Mouse (Mus musculus) intestine, embryonic 16.5 days (tissue): ENCODE measurements around the gene Gm43720. TPM values are rescaled to one million over a fixed set of nuclear protein-coding genes. Genes with fewer than 3 reads are reported as not detected.
"Not testable (repeated sequence)": the region's sequence is repeated elsewhere in the genome, so short reads cannot be mapped to it uniquely, and the experiment has no call there.

ENCODE experiments used
- ATAC-seq: fragments of 200-750 bp; cut with Nextera tagmentation; 2 replicates; pipeline ENCODE4 v1.8.0; 2017; ENCODE audit warnings: moderate TSS enrichment, moderate library complexity
- H3K27ac ChIP-seq: fragments of 300-500 bp; sonication (generic); 2 replicates; pipeline ENCODE4 v1.5.1; 2014; ENCODE audit warnings: mild to moderate bottlenecking, low read length
- H3K27me3 ChIP-seq: fragments of 300-500 bp; sonication (generic); replicated peaks from 2 replicates; pipeline ENCODE4 v1.6.1; 2014; ENCODE audit warnings: low read length, control low read depth, mixed read lengths; ENCODE audit not compliant: control insufficient read depth, insufficient read depth
- H3K36me3 ChIP-seq: fragments of 300-500 bp; sonication (generic); 2 replicates; pipeline ENCODE4 v1.6.1; 2014; ENCODE audit warnings: low read length, control low read depth; ENCODE audit not compliant: control insufficient read depth, insufficient read depth
- H3K4me1 ChIP-seq: fragments of 300-500 bp; sonication (generic); 2 replicates; pipeline ENCODE4 v1.6.1; 2014; ENCODE audit warnings: low read length, control low read depth, mixed read lengths; ENCODE audit not compliant: control insufficient read depth, insufficient read depth
- H3K4me2 ChIP-seq: fragments of 300-500 bp; sonication (generic); 2 replicates; pipeline ENCODE4 v1.6.1; 2014; ENCODE audit warnings: low read depth, low read length, control low read depth
- H3K4me3 ChIP-seq: fragments of 300-500 bp; sonication (generic); 2 replicates; pipeline ENCODE4 v1.5.1; 2014; ENCODE audit warnings: mild to moderate bottlenecking, low read length
- H3K9ac ChIP-seq: fragments of 300-500 bp; sonication (generic); 2 replicates; pipeline ENCODE4 v1.6.1; 2014; ENCODE audit warnings: low read depth, low read length
- H3K9me3 ChIP-seq: fragments of 300-500 bp; sonication (generic); 2 replicates; pipeline ENCODE4 v1.6.1; 2016; ENCODE audit warnings: low read length, control low read depth; ENCODE audit not compliant: control insufficient read depth
- WGBS: fragments of 180-500 bp; shearing (Covaris S2); extraction: QIAGEN DNeasy Blood & Tissue Kit; methylation state at CpG from one replicate; pipeline ENCODE4 v1.1.7; 2014; 5-methylcytosine and 5-hydroxymethylcytosine counted together
- polyA plus RNA-seq: library from polyadenylated mRNA; unstranded; fragments of >200 nt; fragmentation: Nextera tagmentation; extraction: Ambion mirVana; gene quantifications from 2 replicates; pipeline ENCODE4 v1.2.1, GENCODE M21; 2015

Gm43720 gene
- polyA plus RNA-seq, 1 experiment from 2014 or later, result 0.06 TPM

GRCm38 (mm10) chr5:138229511-138229910 is 50.2 kb downstream of the Gm43720 start:
- ATAC-seq, result no peak
- Histone ChIP-seq H3K36me3 (no peaks in the 10 kb centered on the region), H3K4me3 (no peak overlapping the region), H3K27me3 (no peaks in the 10 kb centered on the region), H3K9ac (no peak overlapping the region), H3K27ac (no peak overlapping the region), H3K9me3 (no peaks in the 10 kb centered on the region), H3K4me2 (no peak overlapping the region), H3K4me1 (no peaks in the 10 kb centered on the region)
- WGBS, result 88% methylated on average over 3 of the region's 3 CpGs

- H3K4me3 ChIP-seq, result no peak overlapping the region
- no peaks in the 10 kb centered on the region for H3K36me3 ChIP-seq
- ATAC-seq, result no peak
- no peaks in the 10 kb centered on the region for H3K27me3 ChIP-seq
- no peak overlapping the region for H3K27ac ChIP-seq
- 50% methylated on average over 3 of the region's 3 CpGs for WGBS
- no peaks in the 10 kb centered on the region for H3K9me3 ChIP-seq
- no peak overlapping the region for H3K9ac ChIP-seq
- no peak overlapping the region for H3K4me2 ChIP-seq
- no peaks in the 10 kb centered on the region for H3K4me1 ChIP-seq
Observed at GRCm38 (mm10) chr5:138228026-138228425, 51.7 kb downstream of the Gm43720 start.

GRCm38 (mm10) chr5:138227367-138227766 is 52.4 kb downstream of the Gm43720 start:
- H3K36me3 ChIP-seq, result no peaks in the 10 kb centered on the region
- no peak overlapping the region for H3K27ac ChIP-seq
- no peak overlapping the region for H3K4me2 ChIP-seq
- H3K4me1 ChIP-seq, result no peaks in the 10 kb centered on the region
- 62% methylated on average over 2 of the region's 2 CpGs for WGBS
- H3K27me3 ChIP-seq, result no peaks in the 10 kb centered on the region
- no peak overlapping the region for H3K4me3 ChIP-seq
- ATAC-seq, result no peak
- no peaks in the 10 kb centered on the region for H3K9me3 ChIP-seq
- H3K9ac ChIP-seq, result no peak overlapping the region

- no peaks in the 10 kb centered on the region for H3K4me1 ChIP-seq
- H3K27ac ChIP-seq, result no peak overlapping the region
- H3K9ac ChIP-seq, result no peak overlapping the region
- H3K27me3 ChIP-seq, result no peaks in the 10 kb centered on the region
- no peak overlapping the region for H3K4me3 ChIP-seq
- H3K9me3 ChIP-seq, result no peaks in the 10 kb centered on the region
- no peaks in the 10 kb centered on the region for H3K36me3 ChIP-seq
- ATAC-seq, result no peak
- 78% methylated on average over 4 of the region's 4 CpGs for WGBS
- H3K4me2 ChIP-seq, result no peak overlapping the region
Observed at GRCm38 (mm10) chr5:138226491-138226890, 53.3 kb downstream of the Gm43720 start.

- Histone ChIP-seq H3K27ac (no peak within 1 kb of the TSS), H3K4me2 (no peak within 1 kb of the TSS), H3K9me3 (no peaks in the 10 kb centered on the region), H3K4me1 (no peaks in the 10 kb centered on the region), H3K9ac (no peak within 1 kb of the TSS), H3K36me3 (no peaks in the 10 kb centered on the region), H3K27me3 (no peaks in the 10 kb centered on the region), H3K4me3 (no peak within 1 kb of the TSS)
- no peak for ATAC-seq
- WGBS, result 51% methylated on average over 2 of the region's 2 CpGs
Observed at GRCm38 (mm10) chr5:138225700-138226099, 54.1 kb downstream of the Gm43720 start, which contains the start of gene Nxpe5. Gene Nxpe5 (plus strand): TSS chr5:138225898.

- H3K4me1 ChIP-seq, result no peaks in the 10 kb centered on the region
- H3K36me3 ChIP-seq, result no peaks in the 10 kb centered on the region
- 63% methylated on average over 3 of the region's 3 CpGs for WGBS
- no peak overlapping the region for H3K27ac ChIP-seq
- H3K27me3 ChIP-seq, result no peaks in the 10 kb centered on the region
- H3K9ac ChIP-seq, result no peak overlapping the region
- ATAC-seq, result no peak
- no peak overlapping the region for H3K4me3 ChIP-seq
- H3K4me2 ChIP-seq, result no peak overlapping the region
- H3K9me3 ChIP-seq, result no peaks in the 10 kb centered on the region
Observed at GRCm38 (mm10) chr5:138223287-138223686, 56.5 kb downstream of the Gm43720 start.

- Histone ChIP-seq H3K27ac (no peak overlapping the region), H3K9me3 (no peaks in the 10 kb centered on the region), H3K36me3 (no peaks in the 10 kb centered on the region), H3K27me3 (no peaks in the 10 kb centered on the region), H3K4me1 (no peaks in the 10 kb centered on the region), H3K4me2 (no peak overlapping the region), H3K9ac (no peak overlapping the region), H3K4me3 (no peak overlapping the region)
- 23% methylated on average over 4 of the region's 4 CpGs for WGBS
- peak; percentile 58; the same call in 1 of the 2 replicates for ATAC-seq
Observed at GRCm38 (mm10) chr5:138222111-138222510, 57.6 kb downstream of the Gm43720 start.

GRCm38 (mm10) chr5:138219864-138220263 is 59.9 kb downstream of the Gm43720 start:
- WGBS, result 46% methylated on average over 2 of the region's 2 CpGs

GRCm38 (mm10) chr5:138216632-138217031 is 63.1 kb downstream of the Gm43720 start:
- ATAC-seq, result not testable (repeated sequence)

More at GRCm38 (mm10) chr5:138219864-138220263, 59.9 kb downstream of the Gm43720 start:
- Histone ChIP-seq H3K27me3 (no peaks in the 10 kb centered on the region), H3K4me3 (no peak overlapping the region), H3K36me3 (no peaks in the 10 kb centered on the region), H3K4me1 (no peaks in the 10 kb centered on the region), H3K4me2 (no peak overlapping the region), H3K9me3 (peaks cover 6% of the 10 kb centered on the region), H3K27ac (no peak overlapping the region), H3K9ac (no peak overlapping the region)
- ATAC-seq, result no peak

More at GRCm38 (mm10) chr5:138216632-138217031, 63.1 kb downstream of the Gm43720 start:
- not testable (repeated sequence) for H3K4me3 ChIP-seq, H3K9me3 ChIP-seq, H3K27ac ChIP-seq, H3K27me3 ChIP-seq, H3K4me1 ChIP-seq, H3K9ac ChIP-seq, H3K4me2 ChIP-seq, H3K36me3 ChIP-seq
- WGBS, result 94% methylated on average over 13 of the region's 13 CpGs
